Mouse (Mus musculus) forebrain, embryonic 16.5 days (tissue): Measurements from ENCODE around the gene Adipoq. TPM values are rescaled to one million over a fixed set of nuclear protein-coding genes. Genes with fewer than 3 reads are reported as not detected.
"Not testable (repeated sequence)": the region's sequence is repeated elsewhere in the genome, so short reads cannot be mapped to it uniquely, and the experiment has no call there.

Source experiments
- ATAC-seq: fragments of 200-750 bp; cut with Nextera tagmentation; 2 replicates; pipeline ENCODE4 v1.8.0; 2017; ENCODE audit warnings: mild to moderate bottlenecking, moderate library complexity
- H3K27ac ChIP-seq: fragments of 300-500 bp; sonication (generic); 2 replicates; pipeline ENCODE4 v1.5.1; 2014; ENCODE audit warnings: low read length, control low read depth
- H3K27me3 ChIP-seq: fragments of 300-500 bp; sonication (generic); replicated peaks from 2 replicates; pipeline ENCODE4 v1.6.1; 2014; ENCODE audit warnings: low read length; ENCODE audit not compliant: control insufficient read depth, insufficient read depth
- H3K36me3 ChIP-seq: fragments of 300-500 bp; sonication (generic); 2 replicates; pipeline ENCODE4 v1.6.1; 2014; ENCODE audit not compliant: control insufficient read depth, insufficient read depth
- H3K4me1 ChIP-seq: fragments of 300-500 bp; sonication (generic); replicated peaks from 2 replicates; pipeline ENCODE4 v1.6.1; 2014; ENCODE audit warnings: low read length; ENCODE audit not compliant: control insufficient read depth, insufficient read depth
- H3K4me2 ChIP-seq: fragments of 300-500 bp; sonication (generic); 2 replicates; pipeline ENCODE4 v1.6.1; 2014; ENCODE audit warnings: mild to moderate bottlenecking, low read length, control low read depth
- H3K4me3 ChIP-seq: fragments of 300-500 bp; sonication (generic); replicated peaks from 2 replicates; pipeline ENCODE4 v1.5.1; 2014; ENCODE audit warnings: mild to moderate bottlenecking, low read length, control low read depth
- H3K9ac ChIP-seq: fragments of 300-500 bp; sonication (generic); replicated peaks from 2 replicates; pipeline ENCODE4 v1.6.1; 2014; ENCODE audit warnings: low read depth, low read length, control low read depth
- H3K9me3 ChIP-seq: fragments of 300-500 bp; sonication (generic); 2 replicates; pipeline ENCODE4 v1.6.1; 2016; ENCODE audit warnings: low read length; ENCODE audit not compliant: control insufficient read depth
- WGBS: fragments of 180-500 bp; shearing (Covaris S2); extraction: QIAGEN DNeasy Blood & Tissue Kit; methylation state at CpG from one replicate; pipeline ENCODE4 v1.1.7; 2014; 5-methylcytosine and 5-hydroxymethylcytosine counted together
- polyA plus RNA-seq: library from polyadenylated mRNA; unstranded; fragments of >200 nt; fragmentation: Nextera tagmentation; extraction: Ambion mirVana; gene quantifications from 2 replicates; pipeline ENCODE4 v1.2.1, GENCODE M21; 2015

Gene Adipoq
- polyA plus RNA-seq, result not detected in 2 replicates

- Histone ChIP-seq H3K4me3 (no peak within 1 kb of the TSS), H3K27me3 (no peaks in the 10 kb centered on the region), H3K27ac (no peak within 1 kb of the TSS), H3K9me3 (no peaks in the 10 kb centered on the region), H3K4me2 (no peak within 1 kb of the TSS), H3K9ac (no peak within 1 kb of the TSS), H3K36me3 (no peaks in the 10 kb centered on the region), H3K4me1 (no peaks in the 10 kb centered on the region)
- WGBS, result 87% methylated on average over 3 of the region's 3 CpGs
- no peak for ATAC-seq
Observed at GRCm38 (mm10) chr16:23146280-23146679, at the start of gene Adipoq. Gene Adipoq, plus strand, starts transcription at chr16:23146536.

- not testable (repeated sequence) for H3K4me2 ChIP-seq, H3K4me1 ChIP-seq, H3K4me3 ChIP-seq, H3K9me3 ChIP-seq, ATAC-seq, H3K36me3 ChIP-seq, H3K9ac ChIP-seq, H3K27me3 ChIP-seq
- peak overlapping the region; percentile 51; the same call in 1 of the 2 replicates for H3K27ac ChIP-seq
- WGBS, result 89% methylated on average over 1 of the region's 1 CpGs
Observed at GRCm38 (mm10) chr16:23096886-23097285, 49.5 kb upstream of the Adipoq start.

- H3K36me3 ChIP-seq, H3K4me2 ChIP-seq, H3K9me3 ChIP-seq, H3K4me3 ChIP-seq, H3K4me1 ChIP-seq, H3K9ac ChIP-seq, H3K27me3 ChIP-seq: not testable (repeated sequence)
- WGBS, result 74% methylated on average over 8 of the region's 8 CpGs
- peak; percentile 85 for ATAC-seq
- peak overlapping the region; percentile 51; the same call in 1 of the 2 replicates for H3K27ac ChIP-seq
Observed at GRCm38 (mm10) chr16:23097290-23098104, 48.8 kb upstream of the Adipoq start.

- not testable (repeated sequence) for H3K27ac ChIP-seq, H3K9me3 ChIP-seq, H3K36me3 ChIP-seq, H3K27me3 ChIP-seq, H3K9ac ChIP-seq, H3K4me1 ChIP-seq, H3K4me2 ChIP-seq, H3K4me3 ChIP-seq, ATAC-seq
- WGBS, result 98% methylated on average over 1 of the region's 1 CpGs
Observed at GRCm38 (mm10) chr16:23098105-23098452, 48.3 kb upstream of the Adipoq start.

GRCm38 (mm10) chr16:23099632-23100031 is 46.7 kb upstream of the Adipoq start:
- 0 out of 2 replicates have a peak, but pooled peaks cover 2% of the 10 kb centered on the region for H3K27me3 ChIP-seq
- no peak overlapping the region for H3K27ac ChIP-seq
- peak overlapping the region; percentile 53 for H3K4me2 ChIP-seq
- 0 out of 2 replicates have a peak overlapping the region, but pooled peaks have one; percentile 15 for H3K9ac ChIP-seq
- H3K9me3 ChIP-seq, result no peaks in the 10 kb centered on the region
- WGBS, result 5% methylated on average over 12 of the region's 12 CpGs
- H3K4me3 ChIP-seq, result peak overlapping the region; percentile 20
- H3K36me3 ChIP-seq, result no peaks in the 10 kb centered on the region
- no peak for ATAC-seq
- H3K4me1 ChIP-seq, result peaks cover 7% of the 10 kb centered on the region

GRCm38 (mm10) chr16:23100099-23100575 is 46.2 kb upstream of the Adipoq start:
- 2% methylated on average over 8 of the region's 9 CpGs for WGBS
- peak overlapping the region; percentile 20 for H3K4me3 ChIP-seq
- no peaks in the 10 kb centered on the region for H3K36me3 ChIP-seq
- H3K9me3 ChIP-seq, result no peaks in the 10 kb centered on the region
- peaks cover 7% of the 10 kb centered on the region for H3K4me1 ChIP-seq
- H3K27me3 ChIP-seq, result 0 out of 2 replicates have a peak, but pooled peaks cover 2% of the 10 kb centered on the region
- peak overlapping the region; percentile 53 for H3K4me2 ChIP-seq
- peak; percentile 47; the same call in 1 of the 2 replicates for ATAC-seq
- no peak overlapping the region for H3K27ac ChIP-seq
- H3K9ac ChIP-seq, result no peak overlapping the region; the same call in 1 of the 2 replicates

GRCm38 (mm10) chr16:23100613-23101012 is 45.7 kb upstream of the Adipoq start:
- H3K27ac ChIP-seq, result no peak overlapping the region
- H3K4me3 ChIP-seq, result no peak overlapping the region
- H3K4me2 ChIP-seq, result no peak overlapping the region
- 0 out of 2 replicates have a peak, but pooled peaks cover 2% of the 10 kb centered on the region for H3K27me3 ChIP-seq
- H3K36me3 ChIP-seq, result no peaks in the 10 kb centered on the region
- 16% methylated on average over 10 of the region's 10 CpGs for WGBS
- H3K4me1 ChIP-seq, result peaks cover 7% of the 10 kb centered on the region
- no peak for ATAC-seq
- no peak overlapping the region for H3K9ac ChIP-seq
- H3K9me3 ChIP-seq, result no peaks in the 10 kb centered on the region

- Histone ChIP-seq H3K27ac (no peak overlapping the region), H3K9ac (peak overlapping the region; percentile 26; the same call in 1 of the 2 replicates), H3K4me3 (no peak overlapping the region), H3K4me1 (peaks cover 7% of the 10 kb centered on the region), H3K4me2 (peak overlapping the region; percentile 35), H3K9me3 (no peaks in the 10 kb centered on the region), H3K27me3 (0 out of 2 replicates have a peak, but pooled peaks cover 2% of the 10 kb centered on the region), H3K36me3 (no peaks in the 10 kb centered on the region)
- ATAC-seq, result no peak
- 16% methylated on average over 15 of the region's 15 CpGs for WGBS
Observed at GRCm38 (mm10) chr16:23102340-23103037, 43.8 kb upstream of the Adipoq start.
